ENCODE assay signal across 8 mouse cellular contexts in genomic region chr5:124425412-124426259, GRCm38 (mm10). TPM values are rescaled to one million over a fixed set of nuclear protein-coding genes. Genes with fewer than 3 reads are reported as not detected.
DNase-seq lines count a peak whose midpoint lies in the region; ATAC-seq and TF ChIP-seq lines count a peak whose summit lies in the region.

Gene Sbno1, minus strand, starts transcription at chr5:124426001.

- H3K4me1 ChIP-seq in G1E (ENCODE audit: insufficient read depth, low read depth, low read length): peaks cover 42% of the 10 kb centered on the region
- no peaks in the 10 kb centered on the region for H3K4me1 ChIP-seq in forebrain, postnatal 0 days (ENCODE audit: insufficient read depth)
- H3K4me1 ChIP-seq in lung, embryonic 16.5 days (replicated peaks; ENCODE audit: control insufficient read depth, insufficient read depth, low read length): peaks cover 9% of the 10 kb centered on the region; the same call in 1 of the 2 replicates

- DNase-seq in G1E (ENCODE audit: low spot score): peak; percentile 84
- peak; percentile 95 for DNase-seq in cerebellum, adult 18-20 months
- peak; percentile 97 for DNase-seq in forebrain, postnatal 0 days
- DNase-seq in heart, postnatal 4 days: peak; percentile 95
- DNase-seq in layer of hippocampus, adult 9-10 months (ENCODE audit: low spot score): peak; percentile 76
- peak; percentile 93 for DNase-seq in ovary, postnatal 10 days (ENCODE audit: low spot score)
- DNase-seq in thymus, postnatal 10 days (ENCODE audit: low spot score in 2 of 2): peak; percentile 91 to 92

- H3K27ac ChIP-seq in forebrain, postnatal 0 days (ENCODE audit: low read depth, low read length): peak within 1 kb of the TSS; percentile 98
- peak within 1 kb of the TSS; percentile 94 for H3K27ac ChIP-seq in lung, embryonic 16.5 days (ENCODE audit: low read length)

- TF ChIP-seq CTCF in G1E (IDR thresholded peaks at IDR 0.05; ENCODE audit: low read depth, low read length): no peak
- TF ChIP-seq CTCF in forebrain, postnatal 0 days (IDR thresholded peaks at IDR 0.05; ENCODE audit: low read depth): peak; percentile 19; the same call in 1 of the 2 replicates

- peak within 1 kb of the TSS; percentile 98 for H3K4me3 ChIP-seq in G1E (ENCODE audit: low read depth, low read length)
- H3K4me3 ChIP-seq in forebrain, postnatal 0 days (ENCODE audit: low read depth, low read length): peak within 1 kb of the TSS; percentile 97
- H3K4me3 ChIP-seq in lung, embryonic 16.5 days (ENCODE audit: low read length): peak within 1 kb of the TSS; percentile 100

- peak; percentile 79 for ATAC-seq in G1E (ENCODE audit: extremely low read depth, insufficient number of reproducible peaks, low FRiP score, poor library complexity, severe bottlenecking)
- ATAC-seq in forebrain, postnatal 0 days: peak; percentile 96
- ATAC-seq in lung, embryonic 16.5 days (ENCODE audit: low read depth): peak; percentile 96

- H3K27me3 ChIP-seq in G1E (ENCODE audit: insufficient read depth, low read length): no peaks in the 10 kb centered on the region
- no peaks in the 10 kb centered on the region for H3K27me3 ChIP-seq in forebrain, postnatal 0 days (ENCODE audit: insufficient read depth, low read length)
- H3K27me3 ChIP-seq in lung, embryonic 16.5 days (ENCODE audit: control insufficient read depth, insufficient read depth, low read depth, low read length): no peaks in the 10 kb centered on the region

- H3K36me3 ChIP-seq in G1E (replicated peaks): peaks cover 17% of the 10 kb centered on the region
- no peaks in the 10 kb centered on the region for H3K36me3 ChIP-seq in forebrain, postnatal 0 days (ENCODE audit: insufficient read depth)
- 0 out of 2 replicates have a peak, but pooled peaks cover 4% of the 10 kb centered on the region for H3K36me3 ChIP-seq in lung, embryonic 16.5 days (ENCODE audit: control insufficient read depth, insufficient read depth, low read length)

- H3K4me2 ChIP-seq in forebrain, postnatal 0 days (ENCODE audit: low read depth): peak within 1 kb of the TSS; percentile 77
- peak within 1 kb of the TSS; percentile 91 for H3K4me2 ChIP-seq in lung, embryonic 16.5 days (ENCODE audit: low read depth, low read length)

- peak within 1 kb of the TSS; percentile 95 for H3K9ac ChIP-seq in forebrain, postnatal 0 days
- peak within 1 kb of the TSS; percentile 91 for H3K9ac ChIP-seq in lung, embryonic 16.5 days (ENCODE audit: low read length)

- H3K9me3 ChIP-seq in G1E (replicated peaks): no peaks in the 10 kb centered on the region
- H3K9me3 ChIP-seq in forebrain, postnatal 0 days (ENCODE audit: low read length): no peaks in the 10 kb centered on the region
- no peaks in the 10 kb centered on the region for H3K9me3 ChIP-seq in lung, embryonic 16.5 days (ENCODE audit: control insufficient read depth, low read length)

- under 1% methylated on average over 67 of the region's 81 CpGs for WGBS in forebrain, postnatal 0 days
- 0% methylated on average over 39 of the region's 81 CpGs for WGBS in lung, embryonic 16.5 days

RNA-seq across cellular contexts. Expression of gene Sbno1, which starts in this region (rescaled TPM):
- total RNA-seq in G1E (2014; fragmentation: Nextera tagmentation): 260 and 302 TPM in 2 replicates
- 181 and 221 TPM in 2 replicates for total RNA-seq in G1E (2017)
- polyA plus RNA-seq in G1E (2012): 23.1 and 29.5 TPM in 2 replicates
- total RNA-seq in forebrain, postnatal 0 days (2014; rRNA removed): 41.7 and 52.1 TPM in 2 replicates
- polyA plus RNA-seq in forebrain, postnatal 0 days (2015; fragmentation: Nextera tagmentation; extraction: Ambion mirVana): 44.1 and 70.4 TPM in 2 replicates
- total RNA-seq in heart, postnatal 4 days (2021): 10 to 100 TPM; 72.7 to 76.8 TPM
- polyA plus RNA-seq in lung, embryonic 16.5 days (2015; fragmentation: Nextera tagmentation; extraction: Ambion mirVana): 80.8 and 81.2 TPM in 2 replicates

Comparison
In these comparisons a context has a peak if more than half of its experiments do, and no peak if none do; other contexts are left out.
1. Peak in every context shown above with its lines: DNase-seq, ATAC-seq, H3K4me3 ChIP-seq and H3K27ac ChIP-seq.